Mouse (Mus musculus): ENCODE data around the gene Tspan33. TPM values are rescaled to one million over a fixed set of nuclear protein-coding genes. Genes with fewer than 3 reads are reported as not detected.
A peak's percentile ranks its signal among the peaks of the same experiment; 100 is the strongest.
"Not testable (repeated sequence)": the region's sequence is repeated elsewhere in the genome, so short reads cannot be mapped to it uniquely, and the experiment has no call there.

Gene Tspan33
- total RNA-seq, 2 experiments from 2014 or later = 28.0 TPM

DNA sequence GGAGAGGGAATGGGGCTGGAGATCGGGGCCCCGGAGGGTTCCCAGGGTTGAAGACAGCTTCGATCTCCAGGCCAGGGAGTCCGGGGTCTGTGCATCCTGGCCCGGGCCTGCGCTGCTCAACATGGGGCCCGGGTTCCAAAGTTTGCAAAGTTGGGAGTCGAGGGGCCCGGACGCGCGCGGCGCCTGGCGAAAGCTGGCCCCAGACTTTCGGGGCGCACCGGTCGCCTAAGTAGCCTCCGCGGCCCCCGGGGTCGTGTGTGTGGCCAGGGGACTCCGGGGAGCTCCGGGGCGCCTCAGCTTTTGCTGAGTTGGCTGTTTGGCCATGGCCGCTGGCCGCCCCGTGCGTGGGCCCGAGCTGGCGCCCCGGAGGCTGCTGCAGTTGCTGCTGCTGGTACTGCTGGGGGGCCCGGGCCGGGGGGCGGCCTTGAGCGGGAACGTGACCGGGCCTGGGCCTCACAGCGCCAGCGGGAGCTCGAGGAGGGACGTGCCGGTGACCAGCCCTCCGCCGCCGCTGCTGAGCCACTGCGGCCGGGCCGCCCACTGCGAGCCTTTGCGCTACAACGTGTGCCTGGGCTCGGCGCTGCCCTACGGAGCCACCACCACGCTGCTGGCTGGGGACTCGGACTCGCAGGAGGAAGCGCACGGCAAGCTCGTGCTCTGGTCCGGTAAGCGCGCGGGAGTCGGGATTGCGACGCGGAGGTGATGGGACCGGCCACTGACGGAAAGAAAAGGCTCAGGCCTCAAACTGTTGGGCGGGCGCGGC is 41.8 kb downstream of the Tspan33 start:
- DNase-seq (ENCODE audit: low spot score in 2 of 2) = peak in 1 of 2 experiments; percentile 18
- intact Hi-C loops (cut with DNase I) = no loop called here

DNA sequence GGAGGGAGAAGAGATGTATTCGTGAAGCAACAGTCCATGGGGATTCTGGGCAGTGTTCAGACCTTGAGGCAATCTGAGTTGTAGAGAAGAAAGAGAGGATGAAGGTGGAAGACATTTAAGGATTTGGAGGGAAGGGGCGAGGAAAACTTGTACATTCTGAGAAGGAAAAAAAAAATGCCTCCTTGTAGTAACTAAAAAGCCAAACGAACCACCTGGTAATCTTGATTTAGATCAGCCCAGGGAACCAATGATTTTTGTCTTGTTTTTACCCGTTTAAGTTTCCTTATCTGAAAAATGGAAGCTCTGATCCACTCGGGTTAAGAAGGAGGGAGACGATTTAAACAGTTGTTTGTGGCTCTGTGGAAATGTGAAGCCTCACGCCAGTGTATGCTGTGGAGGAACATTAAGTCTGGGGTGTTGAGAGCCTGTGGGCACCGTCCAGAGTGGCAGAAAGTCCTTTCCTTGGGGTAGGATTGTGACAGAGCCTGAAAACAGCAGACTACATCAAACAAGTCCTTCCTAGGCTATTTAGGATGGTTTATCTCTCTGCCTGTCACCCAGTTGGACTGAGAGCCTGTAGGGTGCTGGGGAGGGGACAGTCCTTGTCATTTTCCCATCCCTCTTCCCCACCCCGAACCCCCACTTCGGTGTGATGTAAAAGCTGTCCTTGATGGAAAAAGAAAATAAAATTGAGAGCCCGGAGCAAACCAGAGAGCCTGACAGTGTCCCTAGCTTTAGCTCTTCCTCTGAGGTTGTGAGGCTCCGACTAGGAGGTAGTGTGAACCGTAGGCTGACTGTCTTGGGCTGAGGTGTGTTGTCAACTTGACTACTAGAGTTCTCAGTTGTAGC is 42.8 kb downstream of the Tspan33 start:
- intact Hi-C loops (cut with DNase I) = no loop called here
- no peak for DNase-seq (ENCODE audit: low spot score in 2 of 2)

DNA sequence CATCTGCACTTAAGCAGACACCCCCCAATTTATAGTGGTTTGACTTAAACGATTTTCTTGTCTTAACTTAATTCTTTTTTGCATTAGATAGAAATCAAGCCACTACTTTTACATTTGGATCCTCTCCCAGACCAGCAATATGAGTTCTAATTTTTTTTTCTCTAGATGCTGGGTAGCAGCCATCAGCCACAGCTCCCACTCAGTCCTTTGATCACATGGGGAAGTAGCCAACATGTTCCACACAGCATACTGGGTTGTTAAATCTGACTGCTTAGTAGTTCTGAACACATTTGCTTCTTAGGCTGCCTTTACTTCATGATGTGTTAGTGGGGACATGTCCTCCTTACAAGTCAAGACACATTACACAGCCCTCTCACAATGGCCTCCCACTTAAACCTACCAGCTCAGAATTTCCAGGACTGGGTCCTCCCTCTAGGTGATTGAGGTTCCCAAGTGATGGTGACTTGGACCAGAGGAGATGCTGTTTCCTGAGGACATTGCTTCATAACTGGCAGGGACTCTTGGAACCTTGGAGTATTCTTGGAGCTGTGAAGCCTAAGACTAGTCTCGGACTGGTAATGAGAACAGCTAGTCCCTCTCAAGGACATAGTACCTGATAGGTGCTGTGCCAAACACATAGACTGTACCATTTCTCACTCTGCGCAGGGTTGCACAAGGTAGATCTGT is 57.6 kb downstream of the Tspan33 start:
- intact Hi-C loops (cut with DNase I) = no loop called here
- DNase-seq (ENCODE audit: low spot score in 2 of 2) = peak; percentile 43 to 53

DNA sequence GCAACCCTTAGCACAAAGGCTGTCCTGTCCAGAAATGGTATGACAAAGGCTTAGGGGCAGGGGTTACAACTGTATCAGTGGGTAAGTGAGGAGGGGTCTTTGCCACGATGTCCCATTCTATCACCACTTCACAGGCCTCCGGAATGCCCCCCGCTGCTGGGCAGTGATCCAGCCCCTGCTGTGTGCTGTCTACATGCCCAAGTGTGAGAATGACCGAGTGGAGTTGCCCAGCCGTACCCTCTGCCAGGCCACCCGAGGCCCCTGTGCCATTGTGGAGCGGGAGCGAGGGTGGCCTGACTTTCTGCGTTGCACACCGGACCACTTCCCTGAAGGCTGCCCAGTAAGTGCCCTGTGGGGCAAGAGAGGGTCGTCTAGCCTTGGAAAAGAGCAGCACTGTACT is 59.3 kb downstream of the Tspan33 start:
- no peak for DNase-seq (ENCODE audit: low spot score in 2 of 2)
- intact Hi-C loops (cut with DNase I) = no loop called here

DNA sequence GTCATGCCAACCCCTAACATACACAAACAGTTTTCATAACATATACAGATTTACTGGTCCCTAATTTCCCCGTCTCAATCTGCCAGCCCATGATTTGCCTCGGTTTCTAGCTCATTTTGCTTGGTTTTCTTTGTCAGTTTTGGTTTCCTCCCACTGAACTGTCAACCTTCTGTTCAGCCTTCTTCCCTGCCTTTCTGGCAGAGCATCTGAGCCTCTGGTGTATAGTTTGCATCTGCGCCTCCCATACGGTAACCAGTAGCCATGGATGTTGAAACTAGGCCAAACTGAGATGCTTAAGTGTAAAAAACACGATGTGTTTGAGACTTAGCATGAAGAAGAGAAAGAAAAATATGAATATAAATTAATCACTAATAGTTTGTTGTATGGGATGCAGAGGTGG is 62.0 kb downstream of the Tspan33 start:
- intact Hi-C loops (cut with DNase I) = no loop called here
- no peak for DNase-seq (ENCODE audit: low spot score in 2 of 2)

DNA sequence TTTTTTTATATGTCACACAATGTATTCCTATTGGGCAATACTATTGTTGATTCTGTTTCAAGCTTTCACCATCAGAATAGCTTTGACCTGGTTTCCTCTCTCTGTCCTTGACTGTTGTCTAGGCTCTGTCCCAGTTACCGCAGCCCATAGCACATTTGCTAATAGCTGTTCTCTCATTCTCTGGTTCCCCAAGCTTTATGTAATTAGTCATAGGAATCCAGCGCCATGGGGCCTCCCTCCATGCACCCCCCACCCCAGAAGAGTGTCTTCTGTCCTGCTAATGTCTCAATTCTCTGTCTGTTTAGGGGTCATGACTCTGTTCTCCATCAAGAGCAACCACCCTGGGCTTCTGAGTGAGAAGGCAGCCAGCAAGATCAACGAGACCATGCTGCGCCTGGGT is 62.5 kb downstream of the Tspan33 start:
- no peak for DNase-seq (ENCODE audit: low spot score in 2 of 2)
- intact Hi-C loops (cut with DNase I) = no loop called here

DNA sequence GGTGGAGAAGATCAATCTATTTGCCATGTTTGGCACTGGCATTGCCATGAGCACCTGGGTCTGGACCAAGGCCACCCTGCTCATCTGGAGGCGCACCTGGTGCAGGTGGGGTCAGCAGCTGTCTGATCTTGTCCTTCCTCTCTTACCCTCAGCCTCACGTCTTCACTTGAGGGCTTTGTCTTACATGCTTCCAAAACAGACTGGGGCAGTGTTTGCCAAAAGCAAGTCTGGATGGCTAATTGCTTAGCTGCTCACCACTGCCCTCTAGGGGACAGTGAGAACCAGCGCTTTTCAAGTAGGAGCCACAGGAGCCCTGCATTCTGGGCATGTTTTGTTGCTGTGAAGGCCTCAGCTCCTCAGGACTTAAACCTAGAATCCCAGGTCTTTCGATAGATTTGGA is 64.4 kb downstream of the Tspan33 start:
- peak; percentile 65 to 71 for DNase-seq (ENCODE audit: low spot score in 2 of 2)
- intact Hi-C loops (cut with DNase I) = loop anchor here (2.0 kb wide), 1 partner anchor 46 kb away; no protein-coding TSS in a partner anchor

DNA sequence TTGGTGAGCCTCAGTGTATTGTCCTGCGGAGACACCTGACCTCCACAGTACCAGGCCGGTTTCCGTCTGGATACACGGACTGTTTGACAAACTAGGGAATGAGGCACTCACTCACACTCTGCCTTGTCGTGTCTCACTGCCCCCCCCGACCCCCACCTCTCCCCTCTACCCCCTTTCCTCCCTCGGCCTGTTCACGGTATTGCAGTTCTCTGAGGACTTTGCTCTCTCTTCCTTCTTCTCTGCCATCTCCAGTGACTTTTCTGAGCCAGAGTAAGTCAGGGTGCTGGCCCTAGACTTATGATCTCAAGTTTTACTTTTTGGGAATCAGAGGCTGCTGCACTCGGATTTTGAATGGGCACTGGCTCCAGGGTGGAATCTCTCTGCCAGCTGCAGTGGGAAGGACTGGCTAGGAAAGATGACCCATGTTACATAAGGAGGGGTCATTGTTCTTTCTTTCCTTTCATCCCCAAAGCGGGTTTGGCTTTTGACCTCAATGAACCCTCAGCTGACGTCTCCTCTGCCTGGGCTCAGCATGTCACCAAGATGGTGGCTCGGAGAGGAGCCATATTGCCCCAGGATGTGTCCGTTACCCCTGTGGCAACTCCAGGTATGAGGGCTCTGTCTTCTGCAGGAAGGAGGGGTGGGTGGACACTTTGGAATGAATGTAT is 65.1 kb downstream of the Tspan33 start:
- DNase-seq (ENCODE audit: low spot score in 2 of 2) = no peak
- intact Hi-C loops (cut with DNase I) = loop anchor here (2.0 kb wide), 1 partner anchor 46 kb away; no protein-coding TSS in a partner anchor

DNA sequence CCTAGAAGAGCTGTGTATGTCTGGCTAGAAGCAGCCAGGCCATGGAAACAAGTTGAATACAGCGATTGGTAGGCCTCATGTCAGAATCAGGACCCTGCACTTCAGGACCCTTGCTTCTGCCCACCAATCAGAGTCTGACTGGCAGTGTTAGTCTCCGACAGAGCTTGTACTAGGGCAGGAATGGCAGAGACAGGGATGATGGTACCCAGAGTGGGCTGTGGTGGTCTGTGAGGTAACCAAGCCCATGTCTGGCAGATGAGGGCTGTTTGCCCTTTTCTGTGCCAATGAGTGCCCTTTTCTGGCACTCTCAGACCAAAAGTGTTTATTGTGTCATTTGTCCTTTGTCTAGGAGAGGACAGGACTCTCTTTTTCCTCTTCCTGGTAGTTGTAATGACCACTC is 66.4 kb downstream of the Tspan33 start:
- intact Hi-C loops (cut with DNase I); DNase-seq (ENCODE audit: low spot score in 2 of 2): not testable (repeated sequence)

DNA sequence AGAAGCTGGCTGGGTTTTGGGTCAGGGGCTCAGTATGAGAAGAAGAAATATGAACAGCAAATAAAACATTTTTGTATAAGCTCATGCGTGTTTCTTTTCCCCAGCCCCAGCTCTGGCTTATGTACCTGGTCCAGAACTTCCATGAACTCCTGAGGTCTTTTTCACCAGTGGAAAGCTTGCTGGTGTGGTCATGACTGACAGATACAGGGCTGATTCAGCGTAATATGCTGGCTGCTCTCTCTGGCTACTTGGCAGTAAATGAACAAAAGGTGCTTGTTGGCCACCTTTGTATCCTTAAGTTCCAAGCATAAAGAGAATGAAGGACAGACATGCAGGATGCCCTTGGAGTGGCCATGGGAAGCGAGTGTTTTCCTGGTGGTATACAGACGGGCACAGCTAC is 67.3 kb downstream of the Tspan33 start:
- intact Hi-C loops (cut with DNase I) = no loop called here

DNA sequence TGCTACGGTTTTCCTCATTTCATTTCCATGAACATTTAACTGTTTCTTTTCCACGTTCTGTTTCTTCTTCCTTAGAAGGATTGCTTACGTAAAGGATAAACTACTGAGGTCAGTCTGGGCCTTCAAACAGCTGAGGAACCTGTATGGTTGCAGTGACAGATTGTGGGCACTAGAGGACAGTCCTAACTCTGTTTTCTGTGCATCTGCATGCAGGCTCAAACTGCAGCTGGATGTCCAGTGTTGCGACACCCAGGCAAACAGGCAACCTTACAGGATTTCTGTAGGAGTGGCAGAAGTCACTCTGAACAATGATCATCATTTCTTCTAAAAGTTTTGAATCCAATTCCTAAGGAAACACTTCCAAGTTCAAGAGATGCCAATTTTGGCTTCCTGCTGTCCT is 68.5 kb downstream of the Tspan33 start:
- no peak for DNase-seq (ENCODE audit: low spot score in 2 of 2)
- intact Hi-C loops (cut with DNase I) = no loop called here

More for the DNA sequence above, 67.3 kb downstream of the Tspan33 start:
- no peak for DNase-seq (ENCODE audit: low spot score in 2 of 2)

DNA sequence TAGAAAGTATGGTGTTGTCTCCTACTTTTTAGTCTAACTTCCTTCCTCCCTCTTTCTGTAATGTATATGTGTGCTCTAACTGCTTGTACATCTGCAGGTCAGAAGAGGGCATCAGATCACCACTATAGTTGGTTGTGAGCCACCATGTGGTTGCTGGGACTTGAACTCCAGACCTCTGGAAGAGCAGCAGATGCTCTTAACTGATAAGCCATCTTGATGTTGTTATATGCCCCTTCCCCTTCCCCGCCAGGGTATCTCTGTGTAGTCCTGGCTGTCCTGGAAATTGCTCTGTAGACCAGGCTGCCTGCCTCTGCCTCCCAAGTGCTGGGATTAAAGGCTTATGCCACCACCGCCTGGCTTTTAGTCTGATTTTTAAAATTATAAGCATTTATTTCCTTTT is 72.9 kb downstream of the Tspan33 start:
- DNase-seq (ENCODE audit: low spot score in 2 of 2) = no peak
- intact Hi-C loops (cut with DNase I) = no loop called here

Other genes starting within 250 kb of the Tspan33 start
- 100 to 1,000 TPM; 229 to 263 TPM for gene Atp6v1f, start 226.5 kb upstream of the Tspan33 start, total RNA-seq (2021)
- gene Atp6v1fnb, start 222.8 kb upstream of the Tspan33 start, total RNA-seq (2021) = under 1 TPM; 0.49 to 0.63 TPM
- gene Kcp, start 186.3 kb upstream of the Tspan33 start, total RNA-seq (2021) = 1 to 10 TPM in 1 of 2 experiments, under 1 TPM in 1; 0.54 to 1.9 TPM
- gene Irf5, start 167.6 kb upstream of the Tspan33 start, total RNA-seq (2021) = 1 to 10 TPM; 4.4 to 4.7 TPM
- gene Tnpo3, start 84.3 kb upstream of the Tspan33 start, total RNA-seq (2021) = 10 to 100 TPM; 65.3 to 74.8 TPM
- gene Smo, start 41.3 kb downstream of the Tspan33 start, total RNA-seq (2021) = 1 to 10 TPM; 8.1 to 9.0 TPM
- gene Ahcyl2, start 73.8 kb downstream of the Tspan33 start, total RNA-seq (2021) = 100 to 1,000 TPM; 122 to 136 TPM
- 10 to 100 TPM; 19.6 to 30.6 TPM for gene Strip2, start 222.8 kb downstream of the Tspan33 start, total RNA-seq (2021)